Mouse (Mus musculus): ENCODE data around the gene Mical1.

GRCm38 (mm10) chr10:41480938-41481880, 5.1 kb downstream of the Mical1 start:
- TF ChIP-seq CTCF (IDR thresholded peaks at IDR 0.05; ENCODE audit: borderline replicate concordance, extremely low read depth, insufficient read depth, insufficient read length) (no peak), POLR2A (IDR thresholded peaks at IDR 0.05; ENCODE audit: borderline replicate concordance, extremely low read depth, insufficient read depth, insufficient read length, poor library complexity, severe bottlenecking) (no peak)
